Mouse (Mus musculus) olfactory bulb, adult 2 months (tissue): Measurements from ENCODE around the gene Tmem208.

Source experiments
- CTCF ChIP-seq: fragments of 200-500 bp; IDR thresholded peaks from 2 replicates; pipeline ENCODE4 v1.5.1; 2012; ENCODE audit warnings: low read depth, mild to moderate bottlenecking, low read length, moderate library complexity; ENCODE audit not compliant: insufficient read depth
- POLR2A ChIP-seq: fragments of 200-500 bp; IDR thresholded peaks from 2 replicates; pipeline ENCODE4 v1.6.1; 2012; ENCODE audit warnings: mild to moderate bottlenecking, low read depth, low read length, moderate library complexity; ENCODE audit not compliant: insufficient read depth

DNA sequence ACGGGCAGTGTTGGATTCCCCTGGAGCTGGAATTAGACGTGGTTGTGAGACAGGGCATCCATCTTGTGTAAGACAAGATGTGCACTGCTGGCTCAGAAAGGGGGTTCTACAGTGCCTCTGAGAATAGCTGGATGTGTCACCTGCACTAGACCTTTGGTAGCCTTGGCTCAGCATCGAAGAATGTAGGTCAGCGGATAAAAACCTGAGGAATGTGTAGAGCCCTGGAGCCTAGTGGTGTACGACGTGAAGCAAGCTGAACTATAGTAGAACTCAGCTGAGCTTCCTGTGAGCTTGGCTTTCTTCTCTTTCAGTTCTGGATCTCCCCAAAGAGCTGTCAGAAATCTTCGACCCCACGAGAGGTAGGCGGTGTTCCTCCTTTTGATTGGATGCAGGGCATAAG, 22.3 kb upstream of the Tmem208 start:
- TF ChIP-seq CTCF: no peak
- no peak for TF ChIP-seq POLR2A
